Mouse (Mus musculus) forebrain, embryonic 11.5 days (tissue): ENCODE measurements around the gene Unc5a. TPM values are rescaled to one million over a fixed set of nuclear protein-coding genes. Genes with fewer than 3 reads are reported as not detected.

Experiments
- ATAC-seq: fragments of 200-750 bp; cut with Nextera tagmentation; replicated peaks from 2 replicates; pipeline ENCODE4 v1.8.0; 2017; ENCODE audit warnings: moderate TSS enrichment; ENCODE audit not compliant: low FRiP score
- DNase-seq: peaks from one replicate; pipeline ENCODE4 v3.0.0-alpha.2; 2017; ENCODE audit warnings: low spot score
- H3K27ac ChIP-seq: fragments of 300-500 bp; sonication (generic); 2 replicates; pipeline ENCODE4 v1.5.1; 2014; ENCODE audit warnings: low read depth, low read length
- H3K27me3 ChIP-seq: fragments of 300-500 bp; sonication (generic); 2 replicates; pipeline ENCODE4 v1.6.1; 2014; ENCODE audit warnings: mild to moderate bottlenecking, low read length, mixed read lengths; ENCODE audit not compliant: control insufficient read depth, insufficient read depth
- H3K36me3 ChIP-seq: fragments of 300-500 bp; sonication (generic); 2 replicates; pipeline ENCODE4 v1.6.1; 2014; ENCODE audit warnings: mild to moderate bottlenecking, low read length, moderate library complexity, mixed read lengths; ENCODE audit not compliant: control insufficient read depth, insufficient read depth
- H3K4me1 ChIP-seq: fragments of 300-500 bp; sonication (generic); replicated peaks from 2 replicates; pipeline ENCODE4 v1.6.1; 2014; ENCODE audit warnings: low read length, mixed read lengths; ENCODE audit not compliant: control insufficient read depth, insufficient read depth
- H3K4me2 ChIP-seq: fragments of 300-500 bp; sonication (generic); 2 replicates; pipeline ENCODE4 v1.6.1; 2014; ENCODE audit warnings: low read depth, mild to moderate bottlenecking, low read length, moderate library complexity, mixed read lengths; ENCODE audit not compliant: severe bottlenecking
- H3K4me3 ChIP-seq: fragments of 300-500 bp; sonication (generic); 2 replicates; pipeline ENCODE4 v1.5.1; 2014; ENCODE audit warnings: low read depth, low read length
- H3K9ac ChIP-seq: fragments of 300-500 bp; sonication (generic); 2 replicates; pipeline ENCODE4 v1.6.1; 2014; ENCODE audit warnings: low read length
- H3K9me3 ChIP-seq: fragments of 300-500 bp; sonication (generic); 2 replicates; pipeline ENCODE4 v1.6.1; 2016; ENCODE audit warnings: low read length, mixed read lengths; ENCODE audit not compliant: control insufficient read depth
- WGBS: fragments of 180-500 bp; shearing (Covaris S2); extraction: QIAGEN DNeasy Blood & Tissue Kit; methylation state at CpG from one replicate; pipeline ENCODE4 v1.1.7; 2014; 5-methylcytosine and 5-hydroxymethylcytosine counted together
- polyA plus RNA-seq: library from polyadenylated mRNA; unstranded; fragments of >200 nt; fragmentation: Nextera tagmentation; extraction: Ambion mirVana; gene quantifications from 2 replicates; pipeline ENCODE4 v1.2.1, GENCODE M21; 2014

Gene Unc5a
- polyA plus RNA-seq, 1 experiment from 2014 or later = 3.7 TPM

GRCm38 (mm10) chr13:54959842-54960241 is 10.6 kb downstream of the Unc5a start:
- H3K9ac ChIP-seq = peak overlapping the region; percentile 16; the same call in 1 of the 2 replicates
- no peak for ATAC-seq
- peaks cover 23% of the 10 kb centered on the region for H3K27me3 ChIP-seq
- WGBS = 53% methylated on average over 6 of the region's 6 CpGs
- H3K27ac ChIP-seq = 0 out of 2 replicates have a peak overlapping the region, but pooled peaks have one; percentile 12
- DNase-seq = no peak
- no peak overlapping the region for H3K4me2 ChIP-seq
- no peaks in the 10 kb centered on the region for H3K36me3 ChIP-seq
- H3K4me1 ChIP-seq = peaks cover 23% of the 10 kb centered on the region
- no peak overlapping the region for H3K4me3 ChIP-seq
- no peaks in the 10 kb centered on the region for H3K9me3 ChIP-seq

GRCm38 (mm10) chr13:54960491-54960890 is 11.3 kb downstream of the Unc5a start:
- Histone ChIP-seq H3K27ac (no peak overlapping the region), H3K4me1 (peaks cover 22% of the 10 kb centered on the region), H3K4me3 (no peak overlapping the region), H3K9ac (no peak overlapping the region), H3K27me3 (peaks cover 17% of the 10 kb centered on the region), H3K4me2 (no peak overlapping the region), H3K36me3 (no peaks in the 10 kb centered on the region), H3K9me3 (no peaks in the 10 kb centered on the region)
- 85% methylated on average over 3 of the region's 3 CpGs for WGBS
- DNase-seq (no peak), ATAC-seq (no peak)

- H3K36me3 ChIP-seq = no peaks in the 10 kb centered on the region
- H3K9ac ChIP-seq = no peak overlapping the region
- no peak overlapping the region for H3K4me3 ChIP-seq
- no peak overlapping the region for H3K4me2 ChIP-seq
- ATAC-seq (no peak), DNase-seq (no peak)
- no peaks in the 10 kb centered on the region for H3K27me3 ChIP-seq
- no peaks in the 10 kb centered on the region for H3K9me3 ChIP-seq
- peaks cover 7% of the 10 kb centered on the region; the same call in 1 of the 2 replicates for H3K4me1 ChIP-seq
- WGBS = 82% methylated on average over 6 of the region's 6 CpGs
- H3K27ac ChIP-seq = no peak overlapping the region
Observed at GRCm38 (mm10) chr13:54965256-54965655, 16.0 kb downstream of the Unc5a start.

- H3K4me2 ChIP-seq = no peak overlapping the region
- H3K27ac ChIP-seq = 0 out of 2 replicates have a peak overlapping the region, but pooled peaks have one; percentile 0
- no peak overlapping the region for H3K9ac ChIP-seq
- no peak for DNase-seq
- H3K9me3 ChIP-seq = no peaks in the 10 kb centered on the region
- no peaks in the 10 kb centered on the region for H3K27me3 ChIP-seq
- no peaks in the 10 kb centered on the region for H3K36me3 ChIP-seq
- no peak for ATAC-seq
- WGBS = 61% methylated on average over 11 of the region's 11 CpGs
- H3K4me3 ChIP-seq = no peak overlapping the region
- H3K4me1 ChIP-seq = peaks cover 7% of the 10 kb centered on the region; the same call in 1 of the 2 replicates
Observed at GRCm38 (mm10) chr13:54967501-54967900, 18.3 kb downstream of the Unc5a start.

- WGBS = 69% methylated on average over 5 of the region's 5 CpGs
- DNase-seq (no peak), ATAC-seq (no peak)
- H3K27me3 ChIP-seq = no peaks in the 10 kb centered on the region
- H3K4me3 ChIP-seq = no peak overlapping the region
- H3K4me2 ChIP-seq = no peak overlapping the region
- no peaks in the 10 kb centered on the region for H3K9me3 ChIP-seq
- peaks cover 4% of the 10 kb centered on the region; the same call in 1 of the 2 replicates for H3K4me1 ChIP-seq
- no peak overlapping the region for H3K9ac ChIP-seq
- no peak overlapping the region for H3K27ac ChIP-seq
- H3K36me3 ChIP-seq = no peaks in the 10 kb centered on the region
Observed at GRCm38 (mm10) chr13:54968636-54969035, 19.4 kb downstream of the Unc5a start.

- WGBS = 54% methylated on average over 9 of the region's 9 CpGs
- Histone ChIP-seq H3K9ac (no peak overlapping the region), H3K4me3 (no peak overlapping the region), H3K4me2 (no peak overlapping the region), H3K27ac (no peak overlapping the region), H3K27me3 (no peaks in the 10 kb centered on the region), H3K4me1 (peaks cover 4% of the 10 kb centered on the region; the same call in 1 of the 2 replicates), H3K36me3 (no peaks in the 10 kb centered on the region), H3K9me3 (no peaks in the 10 kb centered on the region)
- ATAC-seq = no peak
- DNase-seq = no peak
Observed at GRCm38 (mm10) chr13:54969513-54969912, 20.3 kb downstream of the Unc5a start.

- Histone ChIP-seq H3K4me2 (no peak overlapping the region), H3K36me3 (no peaks in the 10 kb centered on the region), H3K27ac (no peak overlapping the region), H3K27me3 (no peaks in the 10 kb centered on the region), H3K4me1 (peaks cover 4% of the 10 kb centered on the region; the same call in 1 of the 2 replicates), H3K9ac (no peak overlapping the region), H3K4me3 (no peak overlapping the region), H3K9me3 (no peaks in the 10 kb centered on the region)
- whole genome bisulfite sequencing = 45% methylated on average over 14 of the region's 14 CpGs
- ATAC-seq (no peak), DNase-seq (peak; percentile 73)
Observed at GRCm38 (mm10) chr13:54970521-54971247, 21.5 kb downstream of the Unc5a start.

GRCm38 (mm10) chr13:54975546-54975945 is 26.3 kb downstream of the Unc5a start:
- Histone ChIP-seq H3K27me3 (peaks cover 3% of the 10 kb centered on the region; the same call in 1 of the 2 replicates), H3K27ac (no peak overlapping the region), H3K9ac (no peak overlapping the region), H3K9me3 (no peaks in the 10 kb centered on the region), H3K4me2 (no peak overlapping the region), H3K4me3 (no peak overlapping the region), H3K4me1 (peaks cover 7% of the 10 kb centered on the region; the same call in 1 of the 2 replicates), H3K36me3 (no peaks in the 10 kb centered on the region)
- DNase-seq = no peak
- no peak for ATAC-seq
- WGBS = 59% methylated on average over 3 of the region's 3 CpGs

GRCm38 (mm10) chr13:54978804-54979203 is 29.6 kb downstream of the Unc5a start:
- Histone ChIP-seq H3K9me3 (no peaks in the 10 kb centered on the region), H3K4me1 (peaks cover 13% of the 10 kb centered on the region; the same call in 1 of the 2 replicates), H3K9ac (no peak overlapping the region), H3K4me2 (no peak overlapping the region), H3K27me3 (peaks cover 6% of the 10 kb centered on the region; the same call in 1 of the 2 replicates), H3K27ac (no peak overlapping the region), H3K4me3 (no peak overlapping the region), H3K36me3 (no peaks in the 10 kb centered on the region)
- ATAC-seq (no peak), DNase-seq (no peak)
- 34% methylated on average over 8 of the region's 8 CpGs for WGBS
